Mouse (Mus musculus) stomach, embryonic 14.5 days (tissue): ENCODE measurements around the gene Gls. TPM values are rescaled to one million over a fixed set of nuclear protein-coding genes. Genes with fewer than 3 reads are reported as not detected.

Experiments used
- ATAC-seq: fragments of 200-750 bp; cut with Nextera tagmentation; 2 replicates; pipeline ENCODE4 v1.8.0; 2017; ENCODE audit warnings: low read depth, moderate TSS enrichment; ENCODE audit not compliant: insufficient number of reproducible peaks, insufficient read depth, low FRiP score
- H3K27ac ChIP-seq: fragments of 300-500 bp; sonication (generic); 2 replicates; pipeline ENCODE4 v1.5.1; 2014; ENCODE audit warnings: mild to moderate bottlenecking, low read length, moderate library complexity, mixed read lengths
- H3K27me3 ChIP-seq: fragments of 300-500 bp; sonication (generic); 2 replicates; pipeline ENCODE4 v1.6.1; 2014; ENCODE audit warnings: low read length, control low read depth, mixed read lengths; ENCODE audit not compliant: control insufficient read depth, insufficient read depth
- H3K36me3 ChIP-seq: fragments of 300-500 bp; sonication (generic); 2 replicates; pipeline ENCODE4 v1.6.1; 2014; ENCODE audit warnings: mild to moderate bottlenecking, control low read depth, low read length, moderate library complexity, mixed read lengths; ENCODE audit not compliant: control insufficient read depth, insufficient read depth
- H3K4me1 ChIP-seq: fragments of 300-500 bp; sonication (generic); 2 replicates; pipeline ENCODE4 v1.6.1; 2014; ENCODE audit warnings: low read length, control low read depth, mixed read lengths; ENCODE audit not compliant: control insufficient read depth, insufficient read depth
- H3K4me2 ChIP-seq: fragments of 300-500 bp; sonication (generic); replicated peaks from 2 replicates; pipeline ENCODE4 v1.6.1; 2014; ENCODE audit warnings: low read depth, low read length, control low read depth
- H3K4me3 ChIP-seq: fragments of 300-500 bp; sonication (generic); 2 replicates; pipeline ENCODE4 v1.5.1; 2014; ENCODE audit warnings: low read depth, low read length, control low read depth
- H3K9ac ChIP-seq: fragments of 300-500 bp; sonication (generic); replicated peaks from 2 replicates; pipeline ENCODE4 v1.6.1; 2014; ENCODE audit warnings: low read depth, mild to moderate bottlenecking, control low read depth, low read length, moderate library complexity, mixed read lengths
- H3K9me3 ChIP-seq: fragments of 300-500 bp; sonication (generic); 2 replicates; pipeline ENCODE4 v1.6.1; 2016; ENCODE audit warnings: low read depth, low read length, control low read depth; ENCODE audit not compliant: control insufficient read depth
- WGBS: fragments of 180-500 bp; shearing (Covaris S2); extraction: QIAGEN DNeasy Blood & Tissue Kit; methylation state at CpG from one replicate; pipeline ENCODE4 v1.1.7; 2014; 5-methylcytosine and 5-hydroxymethylcytosine counted together
- polyA plus RNA-seq: library from polyadenylated mRNA; unstranded; fragments of >200 nt; fragmentation: Nextera tagmentation; extraction: Ambion mirVana; gene quantifications from 2 replicates; pipeline ENCODE4 v1.2.1, GENCODE M21; 2014

The Gls gene
- polyA plus RNA-seq, 1 experiment from 2014 or later = 30.5 TPM

DNA sequence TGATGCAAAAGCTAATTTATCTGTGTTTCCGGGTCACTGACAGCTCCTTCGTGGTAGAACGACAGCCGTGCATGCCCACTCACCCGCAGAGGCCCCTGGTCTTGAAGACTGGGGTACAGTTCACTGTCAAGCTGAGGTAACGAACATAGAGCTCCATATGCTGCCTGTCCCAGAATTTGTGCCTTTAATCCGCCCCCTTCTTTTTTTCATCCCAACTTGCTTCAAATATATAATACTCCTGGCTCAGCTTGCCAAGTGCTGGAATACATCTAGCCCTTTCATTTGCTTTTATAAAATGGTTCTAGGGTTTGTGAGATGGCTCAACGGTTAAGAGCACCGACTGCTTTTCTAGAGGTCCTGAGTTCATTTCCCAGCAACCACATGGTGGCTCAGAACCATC lies 92.5 kb downstream of the Gls start:
- H3K4me1 ChIP-seq = no peaks in the 10 kb centered on the region
- H3K27ac ChIP-seq = no peak overlapping the region
- 85% methylated on average over 9 of the region's 9 CpGs for WGBS
- no peak overlapping the region for H3K9ac ChIP-seq
- H3K36me3 ChIP-seq = no peaks in the 10 kb centered on the region
- no peak overlapping the region for H3K4me2 ChIP-seq
- H3K9me3 ChIP-seq = no peaks in the 10 kb centered on the region
- ATAC-seq = no peak
- H3K27me3 ChIP-seq = no peaks in the 10 kb centered on the region
- no peak overlapping the region for H3K4me3 ChIP-seq

DNA sequence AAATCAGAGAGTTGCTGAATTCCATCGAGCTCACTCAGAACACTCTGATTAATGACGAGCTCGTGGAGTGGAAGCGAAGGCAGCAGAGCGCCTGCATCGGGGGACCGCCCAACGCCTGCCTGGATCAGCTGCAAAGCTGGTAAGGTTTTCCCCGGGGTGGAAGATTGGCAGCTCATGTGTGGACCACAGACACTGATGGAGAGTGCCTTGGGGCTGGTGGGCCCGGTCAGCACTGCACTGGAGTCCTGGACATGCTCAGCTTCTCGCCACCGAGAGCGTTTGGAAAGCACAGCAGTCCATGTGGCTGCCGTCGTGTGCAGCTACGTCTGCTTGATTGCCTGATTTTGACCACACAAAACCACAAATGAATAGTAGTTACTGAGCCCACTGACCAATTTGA lies 95.7 kb downstream of the Gls start:
- Histone ChIP-seq H3K9ac (no peak overlapping the region), H3K4me1 (no peaks in the 10 kb centered on the region), H3K9me3 (no peaks in the 10 kb centered on the region), H3K4me2 (no peak overlapping the region), H3K27me3 (no peaks in the 10 kb centered on the region), H3K4me3 (no peak overlapping the region), H3K36me3 (no peaks in the 10 kb centered on the region), H3K27ac (no peak overlapping the region)
- ATAC-seq = no peak
- 70% methylated on average over 16 of the region's 16 CpGs for WGBS

DNA sequence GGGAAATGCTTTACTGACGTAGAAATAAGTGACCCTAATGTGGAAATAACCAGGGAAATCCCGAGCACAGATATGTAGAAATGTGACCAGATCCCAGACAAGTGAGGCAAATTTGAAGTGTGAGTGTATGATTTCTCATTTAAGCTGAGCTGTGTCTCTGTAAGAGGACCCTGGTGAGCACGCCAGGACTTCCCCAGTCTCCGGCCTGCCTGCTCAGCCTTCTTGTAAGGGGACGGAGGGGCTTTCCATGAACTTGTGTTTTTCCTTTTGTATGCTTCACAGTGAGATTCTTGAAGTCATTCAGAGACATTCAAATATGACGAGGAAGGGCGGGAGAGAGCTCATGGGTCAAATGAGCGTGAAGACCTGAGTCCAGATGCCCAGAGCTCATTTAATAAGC lies 99.8 kb downstream of the Gls start:
- no peak for ATAC-seq
- no peaks in the 10 kb centered on the region for H3K4me1 ChIP-seq
- H3K9me3 ChIP-seq = no peaks in the 10 kb centered on the region
- no peak overlapping the region for H3K9ac ChIP-seq
- H3K4me3 ChIP-seq = no peak overlapping the region
- H3K36me3 ChIP-seq = no peaks in the 10 kb centered on the region
- H3K27ac ChIP-seq = no peak overlapping the region
- H3K4me2 ChIP-seq = no peak overlapping the region
- H3K27me3 ChIP-seq = no peaks in the 10 kb centered on the region
- 84% methylated on average over 8 of the region's 8 CpGs for WGBS

DNA sequence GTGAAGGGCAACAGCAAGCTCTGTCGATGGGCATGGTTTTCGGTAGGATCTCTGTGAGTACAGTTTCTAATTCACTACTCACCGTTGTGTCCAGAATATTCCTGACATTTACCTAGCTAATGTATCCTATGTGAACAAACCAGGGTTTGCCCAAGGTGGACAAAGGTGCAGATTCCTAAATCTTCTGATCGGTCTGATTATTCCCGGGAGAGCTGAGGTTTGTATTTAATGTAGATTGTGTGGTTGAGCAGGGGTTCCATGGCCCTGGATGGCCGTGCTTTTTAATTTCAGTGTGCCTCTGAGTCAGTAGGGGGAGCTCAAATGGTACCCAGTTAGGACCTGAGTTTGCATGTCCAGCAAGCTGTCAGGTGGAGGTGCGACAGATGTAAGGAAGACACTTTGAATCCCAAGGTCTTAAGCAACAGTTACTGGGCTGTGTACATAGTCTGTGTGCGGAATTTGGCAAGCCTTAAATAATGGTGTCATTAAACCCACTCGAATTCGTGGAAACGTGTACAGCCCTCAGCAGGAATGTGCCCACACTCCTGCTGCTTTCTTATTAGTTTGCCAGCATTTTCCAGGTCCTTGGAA lies 101.2 kb downstream of the Gls start:
- no peak for ATAC-seq
- no peak overlapping the region for H3K27ac ChIP-seq
- 77% methylated on average over 11 of the region's 11 CpGs for WGBS
- no peaks in the 10 kb centered on the region for H3K4me1 ChIP-seq
- no peak overlapping the region for H3K9ac ChIP-seq
- H3K27me3 ChIP-seq = no peaks in the 10 kb centered on the region
- H3K4me3 ChIP-seq = no peak overlapping the region
- H3K9me3 ChIP-seq = no peaks in the 10 kb centered on the region
- no peaks in the 10 kb centered on the region for H3K36me3 ChIP-seq
- H3K4me2 ChIP-seq = no peak overlapping the region

DNA sequence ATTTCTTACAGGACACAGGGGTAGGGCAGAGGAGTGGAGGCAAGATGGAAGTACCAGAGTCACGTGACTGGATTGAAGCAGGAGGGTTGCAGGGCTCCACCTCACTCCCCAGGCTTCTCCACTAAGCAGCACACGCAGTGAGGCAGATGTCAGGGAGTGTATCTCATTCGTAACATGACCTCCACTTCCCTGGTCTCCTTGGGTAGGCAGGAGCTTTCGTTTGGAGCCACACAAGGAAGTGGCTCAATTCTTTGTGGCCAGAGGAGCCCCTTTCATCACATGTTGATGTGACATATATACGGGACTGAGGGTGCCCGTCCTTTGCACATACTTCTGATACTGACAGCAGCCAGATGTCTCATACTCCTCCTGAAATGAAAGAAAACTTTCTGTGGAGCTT lies 103.2 kb downstream of the Gls start:
- H3K36me3 ChIP-seq = no peaks in the 10 kb centered on the region; the same call in 1 of the 2 replicates
- 67% methylated on average over 6 of the region's 6 CpGs for WGBS
- no peaks in the 10 kb centered on the region for H3K4me1 ChIP-seq
- no peaks in the 10 kb centered on the region for H3K9me3 ChIP-seq
- H3K27ac ChIP-seq = no peak overlapping the region
- no peak for ATAC-seq
- no peak overlapping the region for H3K4me2 ChIP-seq
- H3K27me3 ChIP-seq = no peaks in the 10 kb centered on the region
- H3K4me3 ChIP-seq = no peak overlapping the region
- H3K9ac ChIP-seq = no peak overlapping the region

DNA sequence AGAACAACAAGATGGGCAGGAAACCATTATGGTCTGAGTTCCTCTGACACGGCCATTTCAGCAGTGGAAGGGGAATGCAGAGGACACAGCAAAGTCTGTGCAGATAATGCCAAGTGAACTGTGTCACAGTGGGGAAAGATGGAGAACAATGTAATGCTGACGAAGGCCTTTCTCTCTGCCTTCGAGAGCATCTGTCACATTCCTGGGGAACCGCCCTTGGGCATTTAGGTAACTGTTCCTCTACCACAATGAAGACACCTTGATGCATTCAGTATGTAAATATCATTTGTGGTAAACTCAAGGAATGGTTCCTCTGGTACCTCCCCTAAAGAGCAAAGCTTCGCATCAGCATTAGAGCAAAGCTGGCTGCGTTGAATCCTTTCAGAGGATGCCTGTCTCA lies 105.7 kb downstream of the Gls start:
- no peaks in the 10 kb centered on the region for H3K27me3 ChIP-seq
- ATAC-seq = no peak
- 93% methylated on average over 6 of the region's 6 CpGs for WGBS
- H3K4me1 ChIP-seq = no peaks in the 10 kb centered on the region
- H3K9me3 ChIP-seq = no peaks in the 10 kb centered on the region
- H3K9ac ChIP-seq = no peak overlapping the region
- H3K27ac ChIP-seq = no peak overlapping the region
- no peak overlapping the region for H3K4me2 ChIP-seq
- no peak overlapping the region for H3K4me3 ChIP-seq
- H3K36me3 ChIP-seq = no peaks in the 10 kb centered on the region; the same call in 1 of the 2 replicates

DNA sequence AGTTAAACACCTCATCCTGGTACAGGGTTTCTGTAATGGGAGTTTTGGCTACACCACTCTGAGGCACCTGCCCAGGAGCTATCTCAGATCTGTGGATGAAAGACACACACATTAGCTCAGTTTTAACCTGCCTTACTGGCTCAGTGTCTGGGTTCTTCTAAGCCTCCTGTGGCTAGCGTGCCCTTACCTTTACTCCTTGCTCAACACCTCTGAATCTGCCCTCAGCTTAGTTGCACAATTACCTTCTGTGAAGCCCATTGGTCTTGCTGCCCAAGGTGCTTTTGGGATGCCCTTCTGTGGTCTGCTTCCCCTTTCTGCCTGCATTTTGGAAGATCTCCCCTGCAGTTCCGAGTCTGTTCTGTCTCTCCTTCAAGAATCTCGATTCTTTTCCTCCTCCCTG lies 108.2 kb downstream of the Gls start:
- WGBS = 62% methylated on average over 3 of the region's 3 CpGs
- Histone ChIP-seq H3K27ac (no peak overlapping the region), H3K9ac (no peak overlapping the region), H3K4me3 (no peak overlapping the region), H3K36me3 (no peaks in the 10 kb centered on the region; the same call in 1 of the 2 replicates), H3K4me1 (peaks cover 5% of the 10 kb centered on the region; the same call in 1 of the 2 replicates), H3K4me2 (no peak overlapping the region), H3K27me3 (no peaks in the 10 kb centered on the region), H3K9me3 (no peaks in the 10 kb centered on the region)
- ATAC-seq = no peak

DNA sequence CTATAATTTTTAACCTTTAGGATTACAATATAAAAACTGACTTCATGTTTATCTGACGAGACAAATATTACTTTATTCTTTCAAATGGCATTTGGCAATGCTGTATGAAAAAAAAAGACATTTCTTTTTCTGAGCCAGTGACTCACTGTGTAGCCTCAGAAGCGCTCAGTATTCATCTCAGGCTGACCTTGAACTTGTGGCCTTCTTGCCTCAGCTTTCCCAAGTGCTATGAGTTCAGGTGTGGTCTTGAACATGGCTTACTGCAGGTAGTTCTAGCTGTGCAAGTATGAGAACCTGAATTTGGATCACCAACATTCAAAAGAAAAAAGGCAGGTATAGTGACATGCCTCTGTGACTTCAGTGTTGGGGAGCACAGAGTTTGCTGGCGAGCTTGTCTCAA lies 112.0 kb downstream of the Gls start:
- H3K4me2 ChIP-seq = no peak overlapping the region
- H3K4me1 ChIP-seq = peaks cover 5% of the 10 kb centered on the region; the same call in 1 of the 2 replicates
- no peak overlapping the region for H3K4me3 ChIP-seq
- no peak overlapping the region for H3K9ac ChIP-seq
- H3K27me3 ChIP-seq = no peaks in the 10 kb centered on the region
- H3K27ac ChIP-seq = no peak overlapping the region
- 89% methylated on average over 3 of the region's 3 CpGs for WGBS
- H3K9me3 ChIP-seq = no peaks in the 10 kb centered on the region
- no peak for ATAC-seq
- no peaks in the 10 kb centered on the region for H3K36me3 ChIP-seq

DNA sequence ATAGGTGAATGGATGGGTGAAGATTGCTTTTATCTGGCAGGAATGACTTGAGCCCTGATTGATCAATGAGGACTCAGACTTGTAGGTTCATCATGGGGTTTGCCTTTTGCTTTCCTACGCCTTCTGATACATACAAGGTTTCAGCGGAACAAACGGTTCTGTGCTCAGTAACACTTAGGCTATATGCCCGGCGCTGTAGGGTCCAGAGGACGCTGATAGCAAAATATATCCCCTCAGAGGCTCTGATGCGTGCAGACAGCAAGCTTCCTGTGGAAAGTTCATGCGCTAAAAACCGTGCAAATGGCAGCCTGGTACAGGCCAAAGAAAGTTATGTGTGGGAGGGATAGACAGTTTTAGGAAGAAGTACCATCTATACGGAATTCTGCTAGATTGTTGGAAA lies 112.8 kb downstream of the Gls start:
- ATAC-seq = no peak
- no peaks in the 10 kb centered on the region for H3K27me3 ChIP-seq
- H3K27ac ChIP-seq = no peak overlapping the region
- 36% methylated on average over 10 of the region's 10 CpGs for WGBS
- no peaks in the 10 kb centered on the region for H3K36me3 ChIP-seq
- peaks cover 5% of the 10 kb centered on the region; the same call in 1 of the 2 replicates for H3K4me1 ChIP-seq
- peak overlapping the region; percentile 84 for H3K4me3 ChIP-seq
- H3K9me3 ChIP-seq = no peaks in the 10 kb centered on the region
- peak overlapping the region; percentile 85 for H3K4me2 ChIP-seq
- H3K9ac ChIP-seq = peak overlapping the region; percentile 45; the same call in 1 of the 2 replicates
